Mouse (Mus musculus): ENCODE data around the gene Fam196b. TPM values are rescaled to one million over a fixed set of nuclear protein-coding genes. Genes with fewer than 3 reads are reported as not detected.

Fam196b gene
- polyA plus RNA-seq, 1 experiment from 2014 or later, result 0.83 TPM

Other genes with a start within 250 kb of the Fam196b start
- gene 4930469K13Rik, start 216.3 kb upstream of the Fam196b start, polyA plus RNA-seq (2014; fragmentation: Nextera tagmentation; extraction: Ambion mirVana), result 1.8 and 4.3 TPM in 2 replicates
- gene Foxi1, start 106.7 kb upstream of the Fam196b start, polyA plus RNA-seq (2014; fragmentation: Nextera tagmentation; extraction: Ambion mirVana), result 0.38 TPM in 1 of 2 replicates, not detected in the other